Mouse (Mus musculus) left cerebral cortex, postnatal 14 days (tissue): ENCODE measurements around the gene Cdr2l. TPM values are rescaled to one million over a fixed set of nuclear protein-coding genes. Genes with fewer than 3 reads are reported as not detected.

ENCODE experiments used
- DNase-seq, 2 experiments: peaks; one replicate each; pipeline ENCODE4 v3.0.0; 2021 to 2022; ENCODE audit warnings: low spot score in 2 of 2, mixed read lengths in 1 of 2
- intact Hi-C: fragments of 180-260 bp; cut with DNase I; formaldehyde crosslinking; loops from one replicate; pipeline ENCODE4 v1.15.1; 2025
- total RNA-seq, 2 experiments: library from RNA; stranded (reverse); gene quantifications; 2 replicates each; pipeline ENCODE4 v1.2.3; 2021

Gene Cdr2l
- total RNA-seq, 2 experiments from 2014 or later: 15.4 to 17.0 TPM

DNA sequence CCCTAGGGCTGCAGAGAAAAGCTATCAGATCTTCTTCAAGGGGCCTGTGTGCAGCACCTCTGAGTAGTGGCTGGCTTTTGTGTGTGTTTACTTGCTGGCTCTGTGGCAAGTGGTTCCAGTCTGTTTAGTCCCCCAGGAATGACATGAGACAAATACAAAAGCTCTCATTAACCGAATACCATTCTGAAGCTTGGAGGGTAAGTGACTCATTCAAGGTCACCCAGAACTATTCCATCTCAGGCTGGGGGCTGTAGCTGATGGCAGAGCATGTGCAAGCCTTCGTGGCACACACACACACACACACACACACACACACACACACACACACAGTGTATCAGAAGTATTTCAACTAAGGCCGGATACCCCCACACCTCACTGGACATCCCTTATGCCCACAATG is 18.4 kb downstream of the Cdr2l start:
- DNase-seq: no peak
- intact Hi-C loops: no loop called here

DNA sequence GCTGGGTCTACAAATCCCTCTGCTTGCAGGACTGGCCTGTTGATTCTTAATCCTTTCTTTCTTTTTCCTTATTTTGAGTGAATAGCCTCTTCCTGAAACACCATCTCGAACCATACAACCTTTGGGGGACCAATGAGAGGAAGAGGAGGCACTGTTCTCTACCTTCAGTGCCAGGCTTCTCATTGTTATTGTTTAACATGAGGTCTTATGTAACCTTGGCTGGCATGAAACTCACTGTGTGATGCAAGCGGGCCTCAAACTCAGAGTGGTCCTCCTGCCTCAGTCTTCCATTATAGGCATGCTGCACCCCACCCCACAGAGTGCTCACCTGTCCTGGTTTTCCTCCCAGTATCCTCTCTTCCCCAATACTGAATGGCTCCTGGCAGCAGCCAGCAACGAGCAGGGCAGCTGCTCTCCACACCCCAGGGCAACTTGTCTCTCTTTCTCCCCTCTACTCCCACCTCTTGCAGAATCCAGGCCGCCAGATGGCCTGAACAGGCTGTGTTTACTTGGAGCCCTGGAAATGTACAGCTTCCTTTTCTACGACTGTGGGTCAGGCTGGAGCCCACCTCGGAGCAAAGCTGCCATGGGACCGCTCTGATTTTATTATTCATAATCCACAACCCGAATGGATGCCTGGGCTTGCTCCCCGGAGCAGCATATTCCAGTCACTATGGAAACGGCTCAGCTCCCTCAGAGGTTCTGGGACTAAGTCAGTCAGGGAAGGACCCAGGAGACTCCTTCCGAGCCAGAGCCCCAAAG is 19.1 kb downstream of the Cdr2l start:
- intact Hi-C loops: no loop called here
- peak in 1 of 2 experiments; percentile 41 for DNase-seq

DNA sequence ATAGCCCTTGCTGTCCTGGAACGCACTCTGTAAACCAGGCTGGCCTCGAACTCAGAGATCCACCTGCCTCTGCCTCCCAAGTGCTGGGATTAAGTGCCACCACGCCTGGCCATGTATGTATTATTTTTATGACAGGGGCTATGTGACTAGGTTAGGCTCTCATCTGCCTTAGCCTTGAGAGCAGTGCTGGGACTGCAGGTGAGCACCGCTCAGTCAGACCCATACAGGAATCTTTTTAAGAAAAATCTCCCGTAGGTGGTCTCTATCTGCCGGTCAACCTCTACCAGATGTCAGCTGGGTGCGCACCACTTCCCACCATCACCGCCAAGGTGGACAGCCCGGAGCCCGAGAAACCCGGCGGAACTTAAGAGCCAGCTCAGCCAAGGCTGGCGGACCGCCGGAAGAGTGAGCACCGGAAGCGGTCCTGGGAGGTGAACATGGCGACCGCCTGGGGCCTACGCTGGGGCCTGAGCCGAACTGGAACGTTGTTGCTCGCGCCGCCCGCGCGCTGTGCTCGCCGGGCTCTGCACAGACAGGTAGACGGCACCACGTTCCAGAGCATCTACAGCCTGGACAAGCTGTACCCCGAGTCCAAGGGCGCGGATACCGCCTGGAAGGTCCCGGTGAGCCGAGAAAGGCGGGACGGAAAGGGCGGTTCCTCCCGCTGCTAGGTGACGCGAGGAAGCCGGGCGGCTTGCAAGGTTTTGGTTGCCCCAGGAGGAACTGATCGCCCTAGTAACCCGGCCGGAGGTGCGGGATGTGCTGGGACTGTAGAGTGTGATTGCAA is 21.8 kb downstream of the Cdr2l start, which contains the start of gene Mrpl58:
TSS of gene Mrpl58 (plus strand) at position 415 of the 787 bp plus-strand sequence.
- intact Hi-C loops: no loop called here
- DNase-seq: peak; percentile 82 to 84

DNA sequence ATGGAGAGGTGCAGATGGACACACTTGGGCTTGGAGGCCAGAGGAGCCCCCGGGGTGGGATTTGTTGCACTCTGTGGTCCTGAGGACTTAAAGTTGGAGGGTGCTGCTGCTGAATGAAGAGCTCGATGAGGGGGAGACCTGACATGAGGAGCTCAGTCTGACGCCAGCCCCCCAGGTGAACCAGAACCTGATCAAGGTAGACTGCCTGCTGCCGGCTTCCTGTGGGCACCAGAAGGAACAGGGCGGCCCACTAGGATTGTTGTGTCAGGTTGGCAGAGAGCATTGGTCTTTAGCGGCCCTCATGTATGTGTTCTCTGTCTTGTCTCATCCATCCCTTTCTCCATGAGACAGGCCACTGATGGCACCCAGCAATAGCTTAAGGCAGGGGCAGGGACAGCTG is 24.0 kb downstream of the Cdr2l start:
- intact Hi-C loops: no loop called here
- no peak for DNase-seq

DNA sequence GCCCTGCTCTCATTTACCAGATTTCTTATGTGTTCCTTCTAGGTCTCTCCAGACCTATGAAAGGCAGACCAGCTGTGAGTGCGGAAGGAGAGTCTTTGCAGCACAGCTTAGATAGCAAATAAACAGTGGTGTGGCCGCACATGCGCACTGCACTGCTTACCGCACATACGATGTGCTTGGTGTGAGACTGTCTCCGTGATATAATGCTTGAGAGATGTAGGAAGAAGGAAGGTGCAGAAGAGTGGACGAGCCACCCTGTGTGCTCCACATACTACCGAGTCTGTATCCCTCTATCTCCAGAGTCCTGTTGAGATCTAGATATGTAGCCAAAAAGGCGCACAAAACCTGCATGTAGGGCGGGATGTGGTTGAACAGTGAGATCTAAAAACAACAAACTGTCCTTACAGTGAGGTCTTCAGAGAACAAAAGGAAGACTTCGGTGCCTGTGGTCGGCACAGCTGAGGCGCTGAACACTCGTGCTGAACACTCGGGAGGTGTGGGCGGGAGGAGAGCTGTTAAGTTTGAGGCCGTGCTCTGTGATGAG is 25.2 kb downstream of the Cdr2l start:
- no peak for DNase-seq
- intact Hi-C loops: no loop called here

DNA sequence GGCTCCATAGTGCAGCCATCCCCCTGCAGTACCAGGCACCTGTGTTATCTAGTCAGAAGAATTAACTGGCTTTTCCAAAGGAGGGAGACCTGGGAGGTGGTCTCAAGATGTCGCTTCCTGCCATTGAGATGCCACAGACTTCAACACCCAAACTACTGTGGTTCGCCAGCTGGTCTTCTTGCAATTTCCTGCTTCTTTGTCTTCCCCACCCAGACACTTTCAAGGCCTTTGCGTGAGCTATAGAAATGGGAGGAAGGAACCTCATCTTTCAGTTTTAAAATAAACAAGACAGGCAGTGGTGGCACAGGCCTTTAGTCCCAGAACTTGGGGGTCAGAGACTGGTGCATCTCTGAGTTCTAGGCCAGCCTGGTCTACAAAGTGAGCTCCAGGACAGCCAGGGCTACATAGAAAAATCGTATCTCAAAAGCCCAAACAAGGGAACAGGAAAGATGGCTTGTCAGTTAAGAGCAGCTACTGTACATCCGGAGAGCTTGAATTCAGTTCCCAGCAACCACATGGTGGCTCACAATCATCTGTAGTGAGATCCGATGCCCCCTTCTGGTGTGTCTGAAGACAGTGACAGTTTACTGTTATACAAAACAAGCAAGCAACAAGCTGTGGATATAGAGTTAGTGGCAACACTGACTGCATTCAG is 26.7 kb downstream of the Cdr2l start:
- intact Hi-C loops: no loop called here

DNA sequence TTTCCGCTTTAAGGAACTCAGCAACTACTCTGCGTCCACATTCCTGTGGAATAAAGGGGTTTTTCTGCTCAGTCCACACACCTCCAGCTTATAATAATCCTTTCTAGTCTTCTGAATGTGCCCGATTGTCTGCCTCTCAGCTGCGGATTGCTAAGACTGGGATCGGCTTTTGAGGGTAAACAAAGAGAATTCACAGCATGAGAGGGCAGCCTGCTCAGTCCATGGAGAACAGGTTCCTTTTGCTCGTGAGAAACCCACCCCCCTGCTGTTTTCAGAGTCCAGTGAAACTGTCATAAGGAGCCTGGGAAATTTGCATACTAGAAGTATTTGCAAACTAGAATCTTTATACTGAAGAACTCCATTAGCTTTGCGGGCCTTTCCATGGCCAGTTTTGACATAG is 27.8 kb downstream of the Cdr2l start:
- no peak for DNase-seq
- intact Hi-C loops: no loop called here

More for the DNA sequence above, 26.7 kb downstream of the Cdr2l start:
- DNase-seq: no peak

DNA sequence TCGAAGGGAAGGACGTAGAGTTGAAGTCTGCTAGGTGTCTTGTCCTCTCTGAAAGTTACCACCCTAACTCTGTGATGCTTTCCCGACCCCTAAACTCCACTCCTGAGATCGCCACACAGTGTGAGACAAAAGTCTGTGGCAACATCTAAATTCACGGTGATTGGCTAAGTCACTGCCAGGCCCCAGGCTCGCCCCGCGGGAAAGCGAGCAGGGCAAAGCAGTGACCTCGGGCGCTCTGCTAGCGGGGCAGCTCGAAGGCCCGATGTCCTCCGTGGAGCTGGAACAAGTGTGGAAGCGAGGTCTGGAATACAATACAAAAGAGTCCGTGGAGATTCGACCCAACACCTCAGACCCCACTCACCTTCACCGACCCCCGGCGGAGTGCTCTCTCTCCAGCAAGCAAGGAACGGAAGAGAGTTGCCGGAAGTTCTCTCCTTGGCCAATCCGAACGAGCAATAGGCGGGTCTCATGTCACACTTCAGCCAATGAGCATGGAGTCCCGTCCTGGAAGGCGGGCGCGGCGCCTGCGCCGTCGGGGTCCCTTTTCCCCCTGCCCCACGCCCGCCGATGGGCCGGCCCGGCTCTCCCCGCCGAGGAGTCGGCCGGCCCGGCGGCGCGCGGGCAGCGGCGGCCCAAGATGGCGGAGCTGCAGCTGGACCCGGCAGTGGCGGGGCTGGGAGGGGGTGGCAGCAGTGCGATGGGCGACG is 38.0 kb downstream of the Cdr2l start, which contains the start of the genes Atp5h and Kctd2:
TSS of gene Atp5h (minus strand) at position 432 of the 707 bp plus-strand sequence.
TSS of gene Kctd2 (plus strand) at position 598 of the 707 bp plus-strand sequence.
- intact Hi-C loops: loop anchor here (2.0 kb wide), 1 partner anchor 55 kb away; the partner anchor contains the start of gene Armc7
- DNase-seq: peak; percentile 96 to 97

DNA sequence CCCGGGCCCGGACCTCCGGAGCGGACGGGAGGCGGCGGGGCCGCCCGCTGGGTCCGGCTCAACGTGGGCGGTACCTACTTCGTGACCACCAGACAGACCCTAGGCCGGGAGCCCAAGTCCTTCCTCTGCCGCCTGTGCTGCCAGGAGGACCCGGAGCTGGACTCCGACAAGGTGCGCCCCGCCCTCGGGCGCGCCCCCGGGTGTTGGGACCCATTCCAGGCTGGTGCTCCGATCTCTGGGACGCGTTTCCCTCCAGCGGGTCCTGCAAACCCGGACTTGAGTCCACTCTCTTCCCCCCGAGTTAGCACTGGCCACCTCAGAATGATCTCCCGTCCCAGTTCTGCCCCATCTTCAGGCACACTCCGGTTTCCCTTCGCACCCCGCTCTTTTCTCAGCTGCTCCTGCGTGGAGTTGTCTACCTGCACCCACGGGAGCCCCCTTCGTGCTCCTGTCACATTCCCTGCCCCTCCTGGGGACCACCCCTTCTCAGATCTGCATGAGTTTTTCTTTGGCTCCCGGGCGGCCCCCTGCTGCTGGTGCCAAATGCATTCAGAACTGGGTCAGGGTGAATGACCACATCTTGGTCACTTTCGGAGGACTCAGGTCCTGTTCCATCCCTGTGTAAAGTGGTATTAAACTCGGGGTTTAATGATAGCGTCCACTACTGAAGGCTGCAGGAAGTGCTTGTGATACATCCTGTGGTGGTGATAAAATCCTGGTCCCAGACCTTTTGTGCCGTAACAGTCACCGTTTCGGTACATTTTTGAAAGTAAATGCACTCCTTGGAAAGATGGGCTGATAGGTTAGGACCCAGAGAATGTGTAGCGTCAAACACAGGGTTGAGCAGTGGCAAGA is 38.8 kb downstream of the Cdr2l start:
- DNase-seq: peak; percentile 54 to 57
- intact Hi-C loops: loop anchor here (2.0 kb wide), 1 partner anchor 54 kb away; the partner anchor contains the start of gene Armc7

DNA sequence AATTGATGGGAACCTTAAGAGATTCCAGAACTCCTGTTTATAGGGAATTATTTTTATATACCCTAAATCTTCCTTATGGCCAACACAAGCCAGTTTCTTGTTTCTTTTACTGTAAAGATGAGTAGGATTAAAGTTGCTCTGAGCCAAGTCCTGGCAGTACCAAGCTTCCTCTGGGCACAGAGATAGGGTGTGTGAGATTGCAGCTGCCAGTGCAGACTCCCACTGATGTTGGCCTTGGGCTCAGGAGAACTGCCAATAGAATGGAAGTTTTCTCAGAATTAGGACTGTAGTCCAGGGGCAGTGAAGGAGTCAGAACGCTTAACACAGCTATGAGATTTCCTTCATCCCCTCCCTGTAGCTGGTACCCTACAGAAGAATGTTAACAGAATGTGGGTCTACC is 39.6 kb downstream of the Cdr2l start:
- intact Hi-C loops: loop anchor here (2.0 kb wide), 1 partner anchor 53 kb away; the partner anchor contains the start of gene Armc7
- DNase-seq: no peak

DNA sequence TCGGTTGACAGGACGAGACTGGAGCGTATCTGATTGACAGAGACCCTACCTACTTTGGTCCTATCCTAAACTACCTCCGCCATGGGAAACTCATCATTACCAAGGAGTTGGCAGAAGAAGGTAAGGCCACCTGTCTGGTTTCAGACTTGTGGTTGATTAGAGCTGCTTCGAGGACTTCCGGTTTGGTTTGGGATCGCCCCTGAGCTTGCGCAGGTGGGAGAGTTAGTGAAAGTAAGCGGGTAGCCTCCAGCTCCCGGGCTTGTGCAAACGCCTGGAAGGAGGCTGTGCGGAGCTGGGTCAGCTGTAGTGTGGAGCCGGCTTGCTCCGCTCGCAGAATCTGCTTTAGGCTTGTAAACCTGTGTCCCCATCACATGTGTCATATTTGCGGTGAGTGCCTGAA is 40.3 kb downstream of the Cdr2l start:
- intact Hi-C loops: loop anchor here (2.0 kb wide), 1 partner anchor 53 kb away; the partner anchor contains the start of gene Armc7
- no peak for DNase-seq

DNA sequence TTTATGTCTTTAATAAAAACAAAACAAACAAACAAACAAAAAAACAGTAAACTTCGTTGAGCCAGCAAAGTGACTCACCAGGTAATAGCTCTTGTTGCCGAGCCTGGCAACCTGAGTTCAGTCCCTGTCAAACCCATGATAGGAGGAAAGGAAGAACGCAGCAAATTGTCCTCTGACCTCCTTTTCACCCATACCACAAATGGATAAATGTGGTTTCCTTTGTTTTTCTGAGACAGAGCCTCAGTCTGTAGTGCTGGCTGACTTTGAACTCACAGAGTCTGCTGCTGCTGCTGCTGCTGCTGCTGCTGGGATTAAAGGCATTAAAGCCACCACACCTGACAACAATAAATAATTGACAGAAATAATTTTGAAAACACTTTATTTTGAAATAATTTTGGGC is 41.4 kb downstream of the Cdr2l start:
- no peak for DNase-seq
- intact Hi-C loops: no loop called here

DNA sequence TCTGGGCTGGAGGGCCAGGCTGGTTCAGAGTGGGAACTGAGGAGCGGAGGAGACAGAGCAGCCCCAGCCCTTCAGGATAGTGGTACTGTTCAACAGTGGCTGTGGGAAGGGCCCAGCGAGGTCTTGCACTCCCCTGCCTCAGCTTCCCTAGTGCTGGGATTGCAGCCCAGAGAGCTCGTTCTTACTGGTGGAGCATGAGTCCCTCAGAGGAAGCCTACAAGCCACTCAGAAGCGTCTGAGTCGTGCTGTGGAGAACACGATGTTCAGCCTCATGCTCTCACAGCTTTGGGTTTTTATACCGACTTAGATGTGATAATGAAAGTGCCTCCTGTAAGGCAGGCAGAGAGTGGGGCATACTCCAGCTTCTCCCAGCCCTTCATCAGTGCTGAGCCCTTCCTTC is 43.0 kb downstream of the Cdr2l start:
- DNase-seq: no peak
- intact Hi-C loops: no loop called here

DNA sequence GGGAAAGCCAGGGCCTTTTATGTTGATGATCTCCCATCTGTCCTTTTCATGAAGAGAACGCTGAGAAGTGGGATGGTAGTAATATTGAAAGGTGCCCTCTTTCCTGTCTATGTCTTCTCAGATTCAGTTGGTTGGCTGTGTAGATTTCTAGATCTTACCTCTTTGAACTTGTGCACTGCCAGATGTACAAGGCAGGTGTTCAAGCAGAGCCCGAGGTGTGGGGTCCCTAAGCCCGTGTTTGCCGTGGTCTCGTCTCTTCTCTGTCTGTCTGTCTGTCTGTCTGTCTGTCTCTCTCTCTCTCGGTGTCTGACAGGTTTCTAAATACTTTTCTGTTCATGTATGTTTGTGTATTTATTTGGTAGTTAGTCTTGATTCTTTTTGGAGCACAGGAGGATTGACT is 44.0 kb downstream of the Cdr2l start:
- no peak for DNase-seq
- intact Hi-C loops: no loop called here

DNA sequence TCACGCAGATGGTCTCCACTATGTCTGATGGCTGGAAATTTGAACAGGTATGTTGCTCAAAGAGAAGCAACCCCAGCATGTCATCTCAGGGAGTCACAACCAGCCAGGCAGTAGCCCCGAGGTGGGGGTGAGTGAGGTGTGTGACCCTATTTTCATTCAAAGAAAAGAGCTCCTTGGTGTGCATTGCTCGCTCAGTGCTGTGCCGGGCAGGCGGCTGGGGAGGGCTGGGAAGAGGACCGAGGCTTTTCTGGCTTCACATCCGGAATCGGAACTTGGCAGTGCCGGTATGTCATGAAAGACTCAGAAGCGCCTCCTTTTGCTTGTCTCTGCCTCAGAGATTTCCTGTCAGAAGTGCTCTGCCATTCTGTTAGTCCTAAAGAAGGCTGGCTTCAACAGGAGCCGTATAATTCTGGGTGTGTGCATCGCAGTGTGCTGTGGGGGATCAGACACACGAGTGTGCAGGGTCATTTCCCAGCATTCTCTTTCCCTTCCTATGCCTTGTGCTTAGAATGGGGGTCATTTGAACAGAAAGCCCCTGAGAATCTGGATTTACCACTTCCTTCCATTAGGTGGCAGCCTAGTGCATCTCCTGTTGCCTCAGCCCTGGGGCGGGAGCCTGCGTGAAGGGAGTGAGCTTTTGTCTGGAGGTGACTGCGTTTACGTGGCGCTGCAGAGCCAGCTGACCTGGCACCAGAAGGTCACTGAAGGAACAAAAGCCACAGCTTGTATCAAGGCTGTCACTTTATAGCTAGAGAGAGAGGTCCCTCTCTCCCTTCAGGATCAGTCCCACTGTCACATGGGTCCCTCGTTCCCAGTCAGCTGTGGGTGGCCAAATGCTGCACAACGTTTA is 46.0 kb downstream of the Cdr2l start:
- DNase-seq: peak; percentile 82 to 84
- intact Hi-C loops: loop anchor here (2.0 kb wide), 1 partner anchor 47 kb away; the partner anchor contains the start of gene Armc7

DNA sequence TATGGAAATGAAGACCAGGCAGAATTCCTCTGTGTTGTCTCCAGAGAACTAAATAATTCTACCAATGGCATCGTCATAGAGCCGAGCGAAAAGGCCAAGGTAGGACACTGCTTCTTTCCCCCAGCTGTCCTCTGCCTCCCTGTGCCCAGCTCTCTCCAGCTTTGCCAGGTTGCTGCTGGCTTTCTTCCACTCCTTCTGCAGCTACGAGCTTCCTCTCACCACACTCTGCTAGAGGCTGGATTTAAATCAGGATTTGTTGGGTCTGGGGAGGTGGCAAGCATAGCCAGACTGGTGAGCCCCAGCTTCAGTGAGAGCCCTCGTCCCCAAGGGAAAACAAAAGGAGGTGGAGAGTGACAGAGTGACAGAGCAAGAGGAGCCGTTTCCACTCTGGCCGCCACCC is 47.6 kb downstream of the Cdr2l start:
- no peak for DNase-seq
- intact Hi-C loops: loop anchor here (2.0 kb wide), 1 partner anchor 45 kb away; the partner anchor contains the start of gene Armc7

DNA sequence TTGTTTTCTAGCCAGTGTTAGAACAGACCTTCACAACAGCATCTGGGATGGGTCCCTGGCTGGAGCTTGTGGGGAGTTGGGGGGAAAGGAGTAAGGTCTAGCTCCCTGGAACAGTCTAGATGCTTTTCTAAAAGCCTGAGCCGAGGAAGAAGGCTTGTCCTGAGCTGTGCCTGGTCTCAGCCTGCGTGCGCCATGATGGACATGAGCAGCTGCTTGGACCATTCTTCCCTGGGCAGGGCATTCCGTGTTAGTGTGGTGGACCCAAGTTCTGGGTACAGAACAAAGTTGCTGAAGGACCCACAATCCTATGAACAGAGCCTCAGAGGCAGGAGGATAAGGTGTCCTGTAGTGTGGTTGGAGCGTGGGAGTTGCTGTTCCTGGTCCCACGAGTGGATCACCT is 48.8 kb downstream of the Cdr2l start:
- intact Hi-C loops: no loop called here

More for the DNA sequence above, 48.8 kb downstream of the Cdr2l start:
- no peak for DNase-seq
